Mouse (Mus musculus) thymus, postnatal 14 days (tissue): ENCODE measurements around the gene Ccdc65.

Source experiments
- DNase-seq: peaks from one replicate; pipeline ENCODE4 v3.0.0; 2021

Gene Ccdc65

DNA sequence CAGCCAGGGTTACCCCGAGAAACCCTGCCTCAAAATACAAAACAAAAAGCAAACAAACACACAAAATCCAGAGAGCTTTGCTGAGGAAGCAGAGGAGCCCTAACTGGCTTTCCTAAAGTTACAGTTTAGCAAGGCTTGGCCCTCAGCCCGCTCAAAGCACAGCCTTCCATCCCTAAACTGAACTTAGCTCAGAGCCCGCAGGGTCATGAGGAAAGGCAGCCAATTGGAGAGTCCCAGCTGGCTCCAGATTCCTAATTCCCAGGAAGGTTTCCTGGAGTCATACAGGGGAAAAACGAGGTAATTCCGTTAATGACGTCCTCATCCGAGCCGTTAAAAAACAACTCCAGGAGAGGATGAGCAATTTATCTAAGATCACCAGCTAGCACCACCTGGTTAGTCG lies 12.3 kb upstream of the Ccdc65 start:
- no peak for DNase-seq

DNA sequence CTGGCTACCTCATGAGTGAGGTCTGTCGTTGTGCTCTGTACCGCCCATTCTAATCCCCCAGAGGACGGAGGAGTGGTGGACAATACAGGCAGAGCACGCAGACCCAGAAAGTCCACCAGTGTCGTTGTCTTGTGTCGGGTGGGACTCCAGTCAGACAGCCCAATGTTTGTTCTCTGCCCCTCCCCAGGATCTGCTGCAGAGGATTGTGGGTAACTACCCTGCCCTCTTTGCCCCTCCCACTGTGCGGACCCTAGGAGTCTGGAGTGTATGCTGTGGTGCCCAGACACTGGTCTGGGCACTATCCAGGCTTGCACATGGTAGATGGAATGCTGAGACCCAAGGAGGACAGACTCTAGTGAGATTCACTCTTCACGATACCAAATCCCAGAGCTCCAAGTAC lies 11.8 kb upstream of the Ccdc65 start:
- no peak for DNase-seq

DNA sequence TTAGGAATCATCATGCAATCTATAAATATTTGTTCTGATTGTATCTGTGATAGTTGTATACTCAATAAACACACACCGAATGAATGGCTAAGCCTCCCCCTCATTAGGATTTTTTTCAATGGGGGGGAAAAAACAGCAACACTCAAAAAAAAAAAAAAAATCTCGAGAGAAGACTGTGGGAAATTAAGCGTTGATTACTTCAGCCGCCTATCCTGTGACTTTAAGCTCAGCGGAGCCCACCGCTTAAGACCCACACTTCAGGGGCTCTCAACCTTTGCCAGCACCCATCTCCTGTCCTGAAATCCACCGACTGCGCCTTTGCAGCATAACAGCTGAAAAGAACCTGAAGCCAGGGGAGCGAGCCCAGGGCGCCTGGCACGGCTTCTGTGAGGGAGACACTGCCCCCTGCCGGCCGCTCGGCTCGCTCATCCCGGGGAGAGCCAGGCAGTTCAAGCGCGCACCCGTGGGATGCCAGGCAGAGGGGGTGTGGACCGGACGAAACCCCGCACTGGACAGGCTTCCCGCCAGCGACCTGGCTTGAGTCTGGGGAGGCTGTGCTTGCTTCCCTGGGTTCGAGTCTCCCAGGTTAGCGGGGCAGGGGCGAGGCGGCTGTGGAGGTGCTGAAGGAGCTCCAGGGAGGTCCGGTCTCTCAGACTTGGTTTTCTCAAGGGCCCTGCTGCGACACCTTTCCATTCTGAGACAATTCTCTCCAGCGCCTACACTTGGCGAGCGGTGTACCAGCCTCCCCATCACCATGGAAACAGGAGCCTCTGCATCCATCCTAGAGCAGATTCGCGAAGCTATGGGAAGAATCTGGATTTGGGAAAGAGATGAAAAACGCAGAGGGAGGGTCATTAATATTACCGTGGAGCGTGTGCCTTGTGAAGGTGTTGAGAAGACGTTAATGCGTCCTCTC lies 8.6 kb upstream of the Ccdc65 start:
- peak; percentile 89 for DNase-seq

DNA sequence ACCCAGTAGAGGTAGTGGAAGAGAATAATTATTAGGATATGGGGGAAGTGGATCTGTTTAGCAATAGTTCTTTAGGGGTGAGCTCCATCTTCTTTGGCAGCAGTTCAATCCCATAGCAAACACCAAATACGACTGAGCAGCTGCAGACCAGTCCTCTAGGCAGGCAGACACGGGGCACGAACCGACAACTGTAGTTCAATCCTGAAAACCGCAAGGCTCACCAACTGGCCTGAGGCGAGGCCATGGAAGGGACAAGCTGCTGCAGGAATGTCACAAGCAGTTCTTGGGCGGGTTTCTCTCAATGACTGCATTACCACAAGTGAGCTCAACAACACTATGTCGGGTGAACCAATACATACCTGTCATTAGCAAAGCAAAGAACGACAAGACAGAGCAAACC lies 3.7 kb upstream of the Ccdc65 start:
- no peak for DNase-seq

DNA sequence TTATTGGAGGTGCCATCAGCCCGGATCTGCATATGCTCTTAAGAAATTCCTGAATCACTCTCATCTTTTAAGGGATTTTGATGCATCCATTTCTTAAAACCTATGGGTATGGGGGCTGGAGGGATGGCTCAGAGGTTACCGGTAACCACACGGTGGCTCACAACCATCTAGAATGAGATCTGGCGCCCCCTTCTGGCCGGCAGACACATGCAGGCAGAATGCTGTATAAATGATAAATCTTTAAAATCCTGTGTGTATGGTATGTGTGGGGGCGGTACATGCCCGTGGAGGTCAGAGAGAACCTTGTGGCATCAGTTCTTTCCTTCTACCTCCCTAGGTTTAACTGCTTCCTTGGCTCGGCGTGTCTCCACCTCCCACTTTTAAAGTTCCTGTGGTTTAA lies 2.4 kb downstream of the Ccdc65 start:
- peak; percentile 82 for DNase-seq

DNA sequence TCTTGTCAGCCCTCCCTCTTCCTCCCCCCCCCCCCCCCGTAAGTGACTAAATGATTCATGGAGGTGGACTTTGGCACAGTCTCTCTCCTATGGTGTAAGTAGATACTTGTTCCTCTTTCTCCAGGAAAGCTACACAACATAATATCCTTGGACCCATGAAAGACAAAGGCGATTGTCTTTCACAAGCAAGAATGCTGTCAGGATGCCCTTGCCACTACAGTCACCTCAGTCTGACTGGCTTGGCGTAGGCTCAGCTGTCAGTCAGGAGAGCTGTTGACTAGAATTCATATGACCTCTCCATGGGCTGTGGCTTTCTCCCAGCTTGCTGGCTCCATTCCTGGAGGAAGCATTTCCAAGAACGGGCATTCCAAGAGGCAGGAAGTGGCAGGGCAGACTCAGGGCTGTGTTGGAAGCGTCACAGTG lies 6.2 kb downstream of the Ccdc65 start:
- DNase-seq: no peak

DNA sequence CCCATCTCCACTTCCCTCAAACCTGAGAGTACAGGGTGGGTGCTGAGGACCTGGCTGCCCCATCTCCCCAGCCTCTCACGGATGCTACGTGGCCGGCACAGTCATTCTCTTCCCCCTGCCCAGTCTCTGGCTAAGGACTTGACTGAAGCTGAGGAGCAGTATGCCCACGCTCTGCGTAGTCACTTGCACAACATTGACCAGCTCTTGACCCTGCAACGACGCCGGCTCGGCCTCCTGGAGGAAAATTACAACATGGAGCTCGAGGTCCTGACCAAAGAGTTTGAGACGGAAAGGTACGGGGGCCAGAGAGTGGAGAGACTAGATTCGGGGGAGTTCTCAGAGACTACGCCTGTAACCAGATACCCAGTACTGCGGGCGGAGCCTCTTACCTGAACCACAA lies 9.3 kb downstream of the Ccdc65 start:
- no peak for DNase-seq

DNA sequence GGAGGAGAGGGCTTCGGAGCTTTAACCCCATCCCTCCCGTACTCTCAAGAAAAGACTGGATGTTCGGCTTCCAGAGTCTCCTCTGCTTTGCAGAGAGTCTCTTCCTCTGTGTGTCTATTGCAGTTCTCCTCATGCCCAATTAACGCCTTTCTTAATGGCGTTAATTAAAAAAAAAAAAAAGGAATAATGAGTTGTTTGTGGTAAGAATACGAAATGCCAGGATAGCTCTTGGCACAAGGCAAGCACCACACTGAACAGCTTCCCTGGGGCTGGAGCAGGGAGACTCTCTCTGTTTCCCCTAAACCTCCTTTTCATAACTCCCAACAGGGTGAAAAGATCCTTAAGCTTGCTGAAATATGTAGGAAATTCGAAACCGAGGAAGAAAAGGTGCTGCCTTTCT lies 14.2 kb downstream of the Ccdc65 start:
- no peak for DNase-seq

DNA sequence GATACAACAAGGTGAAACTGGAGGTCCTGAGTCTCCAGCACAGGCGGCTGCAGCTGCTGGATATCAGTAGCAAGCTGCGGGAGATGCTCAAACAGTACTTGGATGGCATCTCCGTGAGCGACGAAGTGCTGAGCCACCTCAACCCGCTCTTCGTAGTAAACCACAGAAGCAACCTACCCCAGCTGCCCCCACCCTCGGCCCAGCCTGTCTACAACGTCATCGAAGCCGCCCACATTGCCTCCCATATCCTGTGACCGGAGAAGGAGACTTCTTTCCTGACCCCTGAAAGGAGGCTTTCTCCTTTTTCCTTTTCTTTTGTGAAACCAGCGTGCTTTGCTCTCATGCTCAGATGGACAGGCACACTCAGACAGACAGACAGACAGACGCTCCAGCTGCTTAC lies 14.8 kb downstream of the Ccdc65 start:
- peak; percentile 47 for DNase-seq

DNA sequence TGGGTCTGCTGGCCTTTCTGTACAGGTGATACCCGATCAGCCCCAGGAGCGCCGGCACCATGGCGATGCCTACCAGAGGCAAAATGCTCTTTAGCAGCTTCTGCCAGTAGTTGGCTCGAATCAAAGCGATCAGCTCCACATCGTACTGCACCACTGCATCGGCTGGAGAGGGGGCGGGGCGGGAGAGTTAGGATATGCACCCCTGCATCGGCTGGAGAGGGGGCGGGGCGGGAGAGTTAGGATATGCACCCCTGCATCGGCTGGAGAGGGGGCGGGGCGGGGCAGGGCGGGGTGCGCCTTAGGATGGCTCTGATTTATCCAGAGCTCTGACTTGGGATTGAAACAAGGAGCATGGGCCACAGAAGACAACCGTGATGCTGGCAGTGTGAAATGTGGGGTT lies 16.4 kb downstream of the Ccdc65 start:
- DNase-seq: no peak

DNA sequence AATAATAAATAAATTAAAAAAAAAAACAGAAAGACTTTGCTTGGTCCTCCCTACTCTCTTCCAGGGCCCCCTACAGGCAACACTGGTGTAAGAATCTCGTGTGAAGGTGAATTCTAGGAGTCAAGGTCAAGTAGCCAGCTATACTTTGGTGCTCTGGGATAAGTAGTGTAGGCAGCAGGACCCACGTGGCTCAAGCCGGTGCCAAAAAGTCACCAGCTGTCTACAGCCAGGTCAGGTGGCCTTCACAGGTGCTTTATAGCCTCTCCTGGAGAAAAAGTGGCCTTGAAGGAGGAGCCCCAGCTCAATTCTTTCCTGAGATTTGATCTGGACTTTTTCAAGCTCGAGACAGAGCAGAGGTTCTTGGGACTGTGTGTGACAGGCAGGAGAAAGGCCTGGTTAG lies 18.1 kb downstream of the Ccdc65 start:
- DNase-seq: no peak

DNA sequence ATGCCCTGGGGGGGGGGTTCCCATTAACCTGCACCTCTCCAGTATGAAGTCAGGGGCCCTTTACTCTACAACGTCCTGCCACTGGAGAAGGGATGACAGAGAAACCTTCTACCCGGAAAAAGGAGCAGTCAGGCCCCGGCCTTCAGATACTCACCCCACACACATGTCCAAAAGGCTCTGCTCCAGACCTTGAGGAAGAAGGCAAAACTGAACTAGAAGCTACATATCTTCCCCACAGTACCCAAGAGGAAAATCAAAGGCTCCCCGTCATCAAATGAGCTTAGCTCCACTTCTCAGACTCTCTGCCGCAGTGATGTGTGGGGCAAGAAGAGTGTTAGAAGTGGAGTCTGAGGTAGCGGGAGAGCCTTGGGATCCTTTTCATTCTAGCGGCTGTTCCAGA lies 18.7 kb downstream of the Ccdc65 start:
- DNase-seq: no peak

DNA sequence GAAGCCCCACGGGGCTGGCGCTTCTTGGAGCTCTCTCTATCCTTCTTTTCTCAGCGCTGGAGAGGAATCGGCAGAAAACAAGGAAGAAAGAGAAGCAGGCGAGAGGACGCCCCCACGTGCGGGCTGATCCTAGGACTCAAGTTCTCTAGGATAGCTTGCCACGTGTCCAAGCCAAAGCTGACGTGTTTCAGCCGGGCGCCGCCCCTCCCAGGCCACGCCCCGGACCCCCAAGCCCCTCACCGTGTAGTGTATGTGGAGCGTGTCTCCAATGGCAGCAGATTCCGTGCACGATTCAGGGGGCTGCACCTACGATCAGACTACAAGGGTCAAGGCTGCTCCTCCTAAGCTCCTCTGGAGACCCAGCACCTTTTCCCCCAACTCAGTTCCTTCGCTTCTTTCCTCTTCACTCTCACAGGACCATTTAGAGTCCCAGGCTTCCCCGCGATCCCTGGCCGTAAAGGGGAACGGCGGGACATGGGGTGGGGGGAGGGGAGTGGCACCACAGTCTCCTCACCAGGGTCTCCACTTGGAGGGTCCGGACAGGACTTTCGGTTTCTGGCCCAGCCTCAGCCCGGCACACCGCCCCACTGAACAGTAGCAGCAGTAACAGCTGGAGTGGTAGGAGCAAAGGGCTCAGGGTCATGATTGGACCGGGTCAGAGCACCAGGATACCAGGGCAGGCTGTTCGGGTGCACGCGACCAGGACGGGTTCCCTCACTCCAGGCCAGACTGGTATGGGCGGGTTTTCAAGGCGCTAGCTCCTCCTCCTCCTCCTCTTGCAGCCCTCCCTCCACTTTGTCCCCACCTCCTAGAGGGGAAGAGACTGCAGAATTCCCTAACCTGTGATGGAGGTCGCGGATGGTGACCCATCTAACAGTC lies 19.7 kb downstream of the Ccdc65 start, which contains the start of gene Fkbp11:
Fkbp11 (minus strand) TSS at position 756 of the 879 bp plus-strand sequence.
- peak; percentile 22 for DNase-seq

DNA sequence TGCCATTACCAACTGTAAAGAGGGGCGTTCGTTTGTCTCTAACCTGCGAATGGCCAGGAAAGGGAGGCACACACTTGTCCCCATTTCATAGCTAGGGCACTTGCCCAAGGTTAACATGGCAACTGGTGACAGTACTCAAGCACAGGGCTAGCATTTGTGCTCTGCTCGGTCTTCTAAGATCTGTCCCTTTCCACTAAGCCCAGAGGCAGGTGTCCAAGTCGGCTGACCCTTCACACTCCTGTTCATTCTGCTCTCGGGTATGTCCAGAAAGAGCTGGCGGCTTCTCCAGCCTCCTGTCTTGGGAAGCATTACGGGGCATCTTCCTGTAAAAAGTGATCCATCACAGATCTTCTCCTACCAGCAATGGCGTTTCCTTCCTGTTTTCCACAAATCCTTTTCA lies 20.4 kb downstream of the Ccdc65 start:
- no peak for DNase-seq

DNA sequence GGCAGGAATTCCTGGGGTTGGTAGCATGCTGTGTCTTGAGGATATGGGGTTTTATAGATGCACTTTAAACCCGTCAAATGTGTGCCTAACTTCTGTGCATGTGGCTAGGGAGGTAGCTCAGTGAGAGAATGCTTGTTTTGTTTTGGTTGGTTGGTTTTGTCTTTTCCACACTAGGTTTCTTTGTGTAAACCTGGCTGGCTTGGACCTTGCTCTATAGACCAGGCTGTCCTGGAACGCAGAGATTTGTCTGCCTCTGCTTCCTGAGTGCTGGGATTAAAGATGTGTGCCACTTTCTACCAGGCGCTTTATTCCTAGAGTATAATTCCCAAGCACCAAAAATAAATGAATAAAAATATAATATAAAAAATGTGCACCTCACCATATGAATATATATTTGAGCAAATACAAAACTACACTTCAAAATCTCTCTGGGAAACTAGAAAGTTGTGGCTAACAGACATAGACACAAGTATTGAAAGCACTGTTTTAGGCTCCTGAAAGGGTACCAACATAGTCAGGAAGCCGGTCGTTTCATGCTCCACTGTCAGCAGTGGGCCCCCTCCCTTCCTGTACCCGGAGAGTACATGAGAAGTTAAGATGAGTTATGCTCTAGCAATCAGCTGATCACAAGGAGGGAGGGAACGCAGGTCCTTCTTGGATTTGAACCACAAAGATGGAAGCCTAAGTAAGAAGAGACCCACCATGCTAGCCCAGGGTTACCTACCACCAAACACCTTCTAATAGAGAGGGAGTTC lies 22.0 kb downstream of the Ccdc65 start:
- no peak for DNase-seq

DNA sequence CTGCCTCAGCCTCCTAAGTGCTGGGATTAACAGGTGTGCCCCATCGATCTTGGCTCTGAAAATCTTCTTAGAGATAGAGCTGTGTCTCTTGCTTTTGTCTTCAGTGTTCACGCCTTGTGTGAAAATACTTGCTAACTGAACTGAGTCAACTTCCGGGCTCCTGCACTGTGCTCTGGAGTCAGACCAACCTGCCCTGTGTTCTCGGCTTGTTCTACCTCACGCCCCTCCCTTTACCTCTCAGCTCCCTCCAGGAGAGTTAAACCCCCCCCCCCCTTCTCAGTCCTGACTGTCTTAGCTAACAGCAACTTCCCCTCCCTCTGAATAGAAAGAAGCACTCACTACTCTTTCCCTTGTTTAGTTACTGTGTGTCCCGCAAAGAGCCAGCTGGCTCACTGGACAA lies 22.8 kb downstream of the Ccdc65 start:
- DNase-seq: no peak

DNA sequence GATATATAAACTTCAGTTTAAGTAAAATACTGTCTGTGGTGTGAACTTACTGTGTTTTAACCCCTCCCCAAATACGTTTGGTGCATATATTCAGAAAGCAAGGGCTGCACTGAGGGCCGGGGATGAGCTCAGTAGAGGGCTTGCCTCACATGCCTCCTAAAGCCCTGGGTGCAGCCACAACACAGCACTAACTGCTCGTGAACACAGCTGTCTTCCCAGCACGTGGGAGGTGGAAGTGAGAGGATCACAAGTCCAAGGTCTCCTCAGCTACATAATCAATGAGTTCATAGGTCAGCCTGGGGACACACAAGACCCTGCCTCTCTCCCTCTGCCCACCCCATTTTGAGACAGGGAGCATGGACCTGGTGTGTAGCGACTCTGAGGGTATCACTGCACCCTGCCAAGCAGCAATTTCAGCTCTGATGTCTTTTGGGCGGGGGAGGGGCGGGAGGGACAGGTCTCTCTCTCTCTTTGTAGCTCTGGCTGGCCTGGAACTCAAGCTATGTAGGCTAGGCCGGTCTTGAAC lies 24.1 kb downstream of the Ccdc65 start:
- DNase-seq: no peak

DNA sequence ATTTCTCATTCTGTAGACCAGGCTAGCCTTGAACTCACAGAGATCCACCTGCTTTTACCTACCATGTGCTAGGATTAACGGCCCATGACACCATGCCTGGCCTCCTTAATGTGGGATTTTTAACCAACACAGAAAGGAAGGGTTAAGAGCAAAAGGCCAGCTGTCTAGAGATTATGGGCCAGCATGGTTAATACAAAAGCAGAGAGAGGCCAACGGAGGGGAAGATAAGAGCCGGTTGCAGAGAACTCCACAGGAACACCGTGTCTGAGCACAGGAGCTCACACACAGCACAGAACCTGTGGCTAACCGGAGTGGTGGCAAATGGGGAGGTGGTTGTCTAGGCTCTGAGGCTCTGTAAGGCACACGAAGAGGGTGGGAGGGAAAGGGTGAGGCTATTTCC lies 25.4 kb downstream of the Ccdc65 start:
- DNase-seq: no peak

DNA sequence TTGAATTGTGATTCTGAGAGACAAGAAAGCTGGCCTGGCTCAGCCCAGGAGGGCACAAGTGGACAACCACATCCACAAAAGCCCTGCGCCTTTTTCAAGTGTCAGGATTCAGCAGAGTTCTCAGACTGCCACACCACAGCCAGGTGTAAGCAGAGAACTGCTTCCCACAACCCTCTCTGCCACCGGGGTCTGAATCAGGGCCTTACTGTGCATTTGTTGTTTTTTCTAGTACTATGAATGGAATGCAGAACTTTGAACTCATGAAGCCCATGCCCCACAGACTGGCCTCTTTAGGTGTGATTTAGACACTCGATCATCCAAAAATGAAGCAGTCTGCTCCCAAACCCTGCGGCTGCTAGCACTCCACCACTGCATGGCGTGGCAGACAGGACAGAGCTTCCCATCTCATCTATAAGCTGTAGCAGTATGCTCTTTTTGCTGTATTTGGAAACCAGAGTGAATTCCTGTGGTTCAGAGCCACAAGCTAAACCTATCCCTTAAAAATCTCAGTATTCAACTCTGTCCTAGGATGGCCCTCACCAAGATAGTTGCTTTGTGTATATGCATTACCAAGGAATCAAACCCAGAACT lies 26.1 kb downstream of the Ccdc65 start:
- DNase-seq: no peak

DNA sequence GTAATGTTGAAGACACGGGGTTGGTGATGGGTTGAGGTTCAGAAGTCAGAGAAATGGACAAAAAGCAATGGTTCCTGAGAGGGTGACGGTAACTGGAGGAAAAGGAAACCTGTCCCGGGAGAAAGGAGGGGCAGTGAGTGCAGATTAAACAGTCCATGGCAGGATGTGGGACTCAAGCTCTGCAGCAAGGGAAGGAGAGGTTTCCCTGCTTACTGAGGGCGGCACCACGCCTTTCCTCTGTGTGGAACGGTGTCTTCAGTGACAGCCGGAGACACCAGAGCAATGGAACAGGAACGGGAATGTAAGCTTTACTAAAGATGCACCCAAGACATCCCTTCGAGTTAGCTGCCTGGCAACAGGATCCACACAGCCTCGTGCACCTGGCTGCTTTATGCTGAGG lies 28.5 kb downstream of the Ccdc65 start:
- DNase-seq: no peak

DNA sequence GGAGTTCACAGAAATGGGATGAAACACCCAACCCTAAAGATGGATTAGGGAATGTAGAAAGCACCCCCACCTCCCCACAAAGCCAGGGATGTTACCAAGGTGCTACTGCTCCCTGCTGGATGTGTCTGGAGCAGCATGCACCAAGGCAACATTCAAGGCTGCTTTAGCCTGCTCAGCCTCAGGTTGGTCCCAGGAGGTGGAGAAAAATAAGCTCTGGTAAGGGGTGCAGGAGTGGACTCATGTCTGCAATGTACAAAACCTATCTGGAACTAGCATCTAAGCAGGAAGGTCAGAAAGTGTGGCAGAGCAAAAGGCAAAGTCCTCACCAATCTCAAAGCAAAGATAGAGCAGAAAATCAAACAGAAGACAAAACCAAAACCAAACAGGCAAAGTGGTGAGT lies 29.9 kb downstream of the Ccdc65 start:
- peak; percentile 41 for DNase-seq

DNA sequence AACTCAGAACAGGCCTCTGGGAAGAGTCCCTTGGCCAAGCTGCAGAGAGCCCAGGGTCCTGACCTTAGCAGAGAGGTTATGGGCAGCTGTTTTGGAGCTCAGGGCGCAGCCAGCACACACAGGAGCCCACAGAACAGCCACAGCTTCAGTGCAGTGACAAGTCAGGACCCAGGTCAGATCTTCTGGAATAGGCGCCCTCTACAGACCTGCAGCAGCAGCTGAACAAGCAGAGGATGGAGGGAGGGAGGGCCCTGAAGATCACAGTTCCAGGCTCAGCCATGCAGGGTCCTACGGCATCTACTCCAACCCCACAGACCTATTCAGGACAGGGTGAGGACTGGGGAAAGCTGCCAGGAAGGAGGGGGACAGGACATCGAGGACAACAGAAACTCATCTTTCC lies 30.8 kb downstream of the Ccdc65 start:
- DNase-seq: no peak

DNA sequence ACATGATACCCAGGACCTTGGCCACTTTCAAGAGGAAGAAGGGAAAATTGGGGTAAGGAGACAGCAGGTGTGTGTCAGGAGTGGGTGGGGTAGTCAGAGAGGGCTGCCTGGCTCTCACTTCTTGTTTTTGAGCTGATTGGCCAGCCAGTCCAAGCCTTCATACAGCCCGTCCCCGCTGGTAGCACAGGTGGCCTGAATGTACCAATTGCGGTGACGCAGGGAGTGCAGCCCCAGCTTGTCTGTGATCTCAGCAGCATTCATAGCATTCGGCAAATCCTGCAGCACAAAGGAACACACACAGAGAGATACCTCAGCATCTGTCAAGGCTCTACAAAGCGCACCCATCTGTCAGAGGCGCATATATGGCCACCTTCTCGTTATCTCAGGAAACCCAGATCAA lies 32.2 kb downstream of the Ccdc65 start:
- no peak for DNase-seq
